Mouse (Mus musculus) CD4-positive helper T cell, adult 2 months (primary cell): Measurements from ENCODE around the gene Fcrla.

Experiments used
- DNase-seq: peaks from one replicate; pipeline ENCODE4 v3.0.0-alpha.2; 2012; ENCODE audit warnings: low read depth, missing footprints, low spot score

Gene Fcrla

GRCm38 (mm10) chr1:170929245-170929644 is 1.9 kb upstream of the Fcrla start:
- DNase-seq, result no peak

- DNase-seq, result no peak
These were observed 1.1 kb upstream of the Fcrla start for GRCm38 (mm10) chr1:170928467-170928866.

GRCm38 (mm10) chr1:170926941-170927340 is 442 bp downstream of the Fcrla start:
- DNase-seq, result no peak

- no peak for DNase-seq
These were observed 2.9 kb downstream of the Fcrla start for GRCm38 (mm10) chr1:170924485-170924884.

GRCm38 (mm10) chr1:170919308-170919707 is 8.1 kb downstream of the Fcrla start:
- DNase-seq, result no peak

GRCm38 (mm10) chr1:170915657-170916056 is 11.7 kb downstream of the Fcrla start:
- DNase-seq, result no peak

- no peak for DNase-seq
These were observed 14.3 kb downstream of the Fcrla start, which contains the start of gene Fcrlb for GRCm38 (mm10) chr1:170912891-170913615. Fcrlb (minus strand) TSS chr1:170912941.

- DNase-seq, result no peak
These were observed 15.3 kb downstream of the Fcrla start for GRCm38 (mm10) chr1:170911907-170912660.

- no peak for DNase-seq
These were observed 19.0 kb downstream of the Fcrla start for GRCm38 (mm10) chr1:170908341-170908740.

GRCm38 (mm10) chr1:170907456-170908191 is 19.8 kb downstream of the Fcrla start:
- DNase-seq, result no peak

- DNase-seq, result no peak
These were observed 20.3 kb downstream of the Fcrla start for GRCm38 (mm10) chr1:170907111-170907455.

- DNase-seq, result no peak
These were observed 23.9 kb downstream of the Fcrla start for GRCm38 (mm10) chr1:170903485-170903884.

- DNase-seq, result peak; percentile 76
These were observed 25.7 kb downstream of the Fcrla start for GRCm38 (mm10) chr1:170901536-170902238.

GRCm38 (mm10) chr1:170900799-170901467 is 26.4 kb downstream of the Fcrla start:
- DNase-seq, result peak; percentile 68

- no peak for DNase-seq
These were observed 28.8 kb downstream of the Fcrla start for GRCm38 (mm10) chr1:170898413-170899075.

- DNase-seq, result no peak
These were observed 30.6 kb downstream of the Fcrla start for GRCm38 (mm10) chr1:170896651-170897281.

- DNase-seq, result peak; percentile 61
These were observed 32.5 kb downstream of the Fcrla start for GRCm38 (mm10) chr1:170894603-170895602.

GRCm38 (mm10) chr1:170892279-170892678 is 35.1 kb downstream of the Fcrla start:
- DNase-seq, result no peak

GRCm38 (mm10) chr1:170891646-170892045 is 35.7 kb downstream of the Fcrla start:
- no peak for DNase-seq
